Mouse (Mus musculus) brown adipose tissue, adult 24 weeks (tissue): Measurements from ENCODE around the gene AW549877. TPM values are rescaled to one million over a fixed set of nuclear protein-coding genes. Genes with fewer than 3 reads are reported as not detected.

Experiments
- H3K27ac ChIP-seq: fragments of 200-500 bp; replicated peaks from 2 replicates; pipeline ENCODE4 v1.5.1; 2012; ENCODE audit warnings: low read depth, mild to moderate bottlenecking, low read length
- H3K4me1 ChIP-seq: fragments of 200-500 bp; 2 replicates; pipeline ENCODE4 v1.6.1; 2012; ENCODE audit warnings: low read length, mixed read lengths; ENCODE audit not compliant: control insufficient read depth, insufficient read depth, insufficient read length
- H3K4me3 ChIP-seq: fragments of 200-500 bp; 2 replicates; pipeline ENCODE4 v1.5.1; 2012; ENCODE audit warnings: low read depth, mild to moderate bottlenecking, low read length, moderate library complexity; ENCODE audit not compliant: insufficient read depth
- polyA plus RNA-seq: library from polyadenylated mRNA; stranded (reverse); fragments of >200 nt; gene quantifications from 2 replicates; pipeline ENCODE4 v1.2.4, GENCODE M21; 2012; ENCODE audit not compliant: missing spikeins, insufficient read depth, insufficient read length

The AW549877 gene
- polyA plus RNA-seq, 1 experiment: 45.9 TPM

GRCm38 (mm10) chr15:4013873-4014272, 18.3 kb upstream of the AW549877 start:
- no peak overlapping the region for H3K27ac ChIP-seq
- H3K4me3 ChIP-seq: no peak overlapping the region
- no peaks in the 10 kb centered on the region for H3K4me1 ChIP-seq

DNA sequence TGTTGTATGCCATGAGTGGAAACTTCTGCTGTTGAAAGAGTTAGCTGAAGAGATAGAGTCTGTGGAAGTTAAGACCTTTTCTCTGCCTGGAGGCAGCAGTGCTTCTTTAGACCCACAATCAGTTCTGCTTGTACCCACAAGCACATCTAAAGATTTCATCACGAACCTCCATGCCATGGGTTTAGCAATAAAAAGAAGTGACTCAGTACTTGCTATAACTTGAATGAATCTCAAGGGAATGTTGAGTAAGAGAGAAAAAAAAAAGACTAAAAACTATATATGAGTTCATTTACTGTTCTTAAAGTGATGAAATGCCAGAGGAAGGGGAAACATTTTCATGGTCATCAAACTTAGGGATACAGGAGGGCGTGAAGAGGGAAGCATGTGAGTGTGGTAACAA, 5.0 kb upstream of the AW549877 start:
- Histone ChIP-seq H3K27ac (no peak overlapping the region), H3K4me1 (no peaks in the 10 kb centered on the region), H3K4me3 (no peak overlapping the region)

GRCm38 (mm10) chr15:3999144-3999543, 3.6 kb upstream of the AW549877 start:
- 0 out of 2 replicates have a peak overlapping the region, but pooled peaks have one; percentile 32 for H3K27ac ChIP-seq
- H3K4me3 ChIP-seq: no peak overlapping the region
- H3K4me1 ChIP-seq: no peaks in the 10 kb centered on the region; the same call in 1 of the 2 replicates

DNA sequence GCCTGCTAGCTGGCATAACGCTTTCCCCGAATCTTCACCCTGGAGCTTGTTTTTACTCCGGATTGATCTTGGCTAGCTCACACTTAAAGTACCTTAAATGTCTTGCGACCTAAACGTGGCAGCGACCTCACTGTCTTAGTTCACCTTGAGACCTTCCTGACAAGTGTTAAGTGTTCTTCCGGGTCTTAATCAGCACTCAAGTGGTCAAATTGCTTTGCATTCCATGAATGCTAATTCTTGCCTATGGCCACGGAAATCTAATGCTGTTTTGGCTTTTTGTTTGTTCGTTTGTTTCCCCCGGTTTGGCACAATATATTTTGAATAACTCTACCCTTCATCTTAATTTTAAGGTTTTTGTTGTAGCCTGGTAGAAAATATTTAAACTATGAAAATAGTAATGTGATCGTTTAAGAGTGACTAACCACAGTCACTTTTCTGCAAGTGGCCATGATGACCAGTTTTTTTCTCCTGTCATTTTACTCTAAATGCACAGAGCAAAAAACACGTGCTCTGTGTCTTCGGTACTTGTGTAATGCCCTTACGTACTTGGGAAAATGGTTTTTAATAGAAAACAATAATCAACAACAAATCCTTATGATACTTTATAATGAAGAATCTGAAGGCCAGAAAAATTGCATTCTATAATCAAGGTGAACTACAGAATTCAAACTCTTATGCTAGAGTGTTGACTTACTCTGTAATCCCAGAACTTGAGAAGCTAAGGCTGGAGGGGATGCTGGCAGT, 895 bp upstream of the AW549877 start:
- H3K27ac ChIP-seq: peak overlapping the region; percentile 93
- peak overlapping the region; percentile 56 for H3K4me3 ChIP-seq
- H3K4me1 ChIP-seq: no peaks in the 10 kb centered on the region; the same call in 1 of the 2 replicates

- Histone ChIP-seq H3K4me3 (peak overlapping the region; percentile 94), H3K4me1 (no peaks in the 10 kb centered on the region; the same call in 1 of the 2 replicates)
These were observed 594 bp downstream of the AW549877 start for GRCm38 (mm10) chr15:3994852-3995447.

GRCm38 (mm10) chr15:3987981-3988380, 7.6 kb downstream of the AW549877 start:
- Histone ChIP-seq H3K27ac (no peak overlapping the region), H3K4me1 (no peaks in the 10 kb centered on the region; the same call in 1 of the 2 replicates), H3K4me3 (no peak overlapping the region)

More at GRCm38 (mm10) chr15:3994852-3995447, 594 bp downstream of the AW549877 start:
- peak overlapping the region; percentile 98 for H3K27ac ChIP-seq

DNA sequence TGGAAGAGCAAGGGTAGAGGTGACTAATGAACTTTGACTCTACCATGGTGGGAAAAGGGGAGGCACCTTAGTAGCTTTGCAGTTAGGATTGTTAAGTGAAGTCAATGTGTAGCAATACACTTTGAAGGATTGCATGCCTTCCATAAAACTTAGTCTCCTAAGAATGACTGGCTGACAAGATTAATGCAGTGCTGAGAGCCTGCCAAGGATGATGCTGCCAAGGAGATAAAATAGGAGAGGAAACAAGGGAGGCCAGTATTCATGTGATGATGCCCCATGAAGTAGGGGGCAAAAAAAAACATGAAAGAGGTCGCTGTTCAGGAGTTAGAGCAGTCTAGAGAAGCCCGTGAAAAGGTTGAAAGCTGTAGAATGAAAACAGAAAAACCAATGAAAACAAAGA, 10.7 kb downstream of the AW549877 start:
- H3K4me1 ChIP-seq: 0 out of 2 replicates have a peak, but pooled peaks cover under 1% of the 10 kb centered on the region
- H3K27ac ChIP-seq: no peak overlapping the region
- no peak overlapping the region for H3K4me3 ChIP-seq

GRCm38 (mm10) chr15:3982732-3983131, 12.8 kb downstream of the AW549877 start:
- Histone ChIP-seq H3K27ac (no peak overlapping the region), H3K4me3 (no peak overlapping the region), H3K4me1 (0 out of 2 replicates have a peak, but pooled peaks cover 2% of the 10 kb centered on the region)

GRCm38 (mm10) chr15:3979871-3980270, 15.7 kb downstream of the AW549877 start:
- peak overlapping the region; percentile 91 for H3K27ac ChIP-seq
- peak overlapping the region; percentile 75; the same call in 1 of the 2 replicates for H3K4me3 ChIP-seq
- H3K4me1 ChIP-seq: 0 out of 2 replicates have a peak, but pooled peaks cover 2% of the 10 kb centered on the region

- 0 out of 2 replicates have a peak, but pooled peaks cover 2% of the 10 kb centered on the region for H3K4me1 ChIP-seq
These were observed 16.3 kb downstream of the AW549877 start, which contains the start of gene Fbxo4 for GRCm38 (mm10) chr15:3979061-3979848. Gene Fbxo4 (minus strand): TSS chr15:3979573.

GRCm38 (mm10) chr15:3978279-3978678, 17.3 kb downstream of the AW549877 start:
- H3K4me3 ChIP-seq: no peak overlapping the region
- no peak overlapping the region for H3K27ac ChIP-seq
- 0 out of 2 replicates have a peak, but pooled peaks cover 2% of the 10 kb centered on the region for H3K4me1 ChIP-seq

More at GRCm38 (mm10) chr15:3979061-3979848, 16.3 kb downstream of the AW549877 start, which contains the start of gene Fbxo4:
- Histone ChIP-seq H3K4me3 (peak within 1 kb of the TSS; percentile 75), H3K27ac (peak within 1 kb of the TSS; percentile 91)

DNA sequence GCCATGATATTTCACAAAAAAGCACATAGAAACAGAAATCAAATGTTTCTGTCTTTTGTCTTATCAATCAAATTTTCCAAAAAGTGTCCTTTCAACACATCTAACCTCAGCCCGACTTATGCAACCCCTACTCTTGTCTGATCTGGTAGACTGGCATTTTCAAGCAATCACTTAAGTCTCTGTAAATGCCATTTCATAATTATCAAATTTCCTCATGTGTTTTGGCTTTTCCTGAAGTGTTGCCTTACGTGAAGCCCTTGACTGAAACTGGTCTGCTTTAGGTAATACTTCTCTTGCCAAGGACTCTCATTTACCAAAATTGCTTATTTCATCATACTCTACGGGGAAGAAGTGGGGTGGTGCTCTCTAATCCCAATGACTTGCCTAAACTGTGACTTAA, 22.2 kb downstream of the AW549877 start:
- H3K4me3 ChIP-seq: no peak overlapping the region
- no peaks in the 10 kb centered on the region for H3K4me1 ChIP-seq
- H3K27ac ChIP-seq: peak overlapping the region; percentile 78

DNA sequence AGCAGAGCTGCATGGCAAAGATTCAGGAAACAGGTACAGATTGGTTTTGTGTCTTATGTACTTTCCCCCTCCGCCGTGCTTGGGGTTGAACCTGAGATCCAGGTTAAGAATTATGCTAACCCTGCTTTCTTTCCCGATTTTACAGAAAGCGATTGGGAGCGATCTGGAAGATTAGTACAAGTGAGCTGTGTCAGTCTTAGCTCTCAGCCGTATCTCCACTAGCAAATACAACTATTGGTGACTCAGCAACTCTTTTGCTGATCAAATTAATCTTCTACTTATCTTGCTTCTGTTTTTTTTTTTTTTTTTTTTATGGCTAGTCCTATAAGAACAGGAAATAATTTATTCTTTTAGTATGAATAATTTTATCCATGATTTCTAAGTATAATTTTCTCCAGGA, 25.4 kb downstream of the AW549877 start:
- no peak overlapping the region for H3K27ac ChIP-seq
- no peaks in the 10 kb centered on the region for H3K4me1 ChIP-seq
- no peak overlapping the region for H3K4me3 ChIP-seq

GRCm38 (mm10) chr15:3969743-3970142, 25.8 kb downstream of the AW549877 start:
- Histone ChIP-seq H3K4me3 (no peak overlapping the region), H3K4me1 (no peaks in the 10 kb centered on the region), H3K27ac (no peak overlapping the region)

DNA sequence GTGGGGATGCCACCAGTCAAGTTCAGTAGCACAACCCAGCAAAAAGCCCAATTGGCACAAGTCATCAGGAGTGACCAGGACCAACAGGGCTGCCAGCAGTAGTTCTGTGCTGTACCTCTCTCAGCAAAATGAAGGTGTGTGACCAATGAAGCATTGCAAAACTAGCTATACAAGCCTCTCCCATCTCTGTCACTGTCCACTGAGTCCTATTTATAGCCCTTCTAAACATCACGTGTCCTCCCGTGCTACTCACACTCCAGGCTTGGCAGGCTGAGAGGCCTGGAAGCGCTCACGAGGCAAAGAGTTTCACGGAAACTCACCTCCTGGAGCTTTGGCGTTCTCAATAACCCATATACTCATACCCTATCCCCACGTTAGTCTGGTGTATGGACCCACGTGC, 33.3 kb downstream of the AW549877 start:
- peak overlapping the region; percentile 46 for H3K27ac ChIP-seq
- H3K4me3 ChIP-seq: no peak overlapping the region
- 0 out of 2 replicates have a peak, but pooled peaks cover 2% of the 10 kb centered on the region for H3K4me1 ChIP-seq
